Mouse (Mus musculus): Measurements from ENCODE around the gene Abcc8. TPM values are rescaled to one million over a fixed set of nuclear protein-coding genes. Genes with fewer than 3 reads are reported as not detected.

The Abcc8 gene
- 13.8 and 15.7 TPM in 2 replicates for polyA plus RNA-seq (2012; rRNA removed)

GRCm38 (mm10) chr7:46179431-46180275, at the start of gene Abcc8:
Gene Abcc8, minus strand, starts transcription at chr7:46180033.

GRCm38 (mm10) chr7:46100563-46100962, 79.3 kb downstream of the Abcc8 start, which contains the start of gene Kcnj11:
Gene Kcnj11, minus strand, starts transcription at chr7:46100764.

Other genes starting within 250 kb of the Abcc8 start
- gene Abcc6, start 149.7 kb downstream of the Abcc8 start, polyA plus RNA-seq (2012; rRNA removed), result 1.2 and 1.3 TPM in 2 replicates
- 41.8 and 44.8 TPM in 2 replicates for gene Nomo1, start 146.3 kb downstream of the Abcc8 start, polyA plus RNA-seq (2012; rRNA removed)
- gene Kcnj11, start 79.3 kb downstream of the Abcc8 start, polyA plus RNA-seq (2012; rRNA removed), result 12.6 and 18.7 TPM in 2 replicates
- gene Ush1c, start 58.5 kb upstream of the Abcc8 start, polyA plus RNA-seq (2012; rRNA removed), result 0.91 and 1.3 TPM in 2 replicates
- gene Otog, start 61.0 kb upstream of the Abcc8 start, polyA plus RNA-seq (2012; rRNA removed), result 0.09 and 0.21 TPM in 2 replicates
- gene Myod1, start 196.4 kb upstream of the Abcc8 start, polyA plus RNA-seq (2012; rRNA removed), result 0.10 and 1.2 TPM in 2 replicates
- gene Kcnc1, start 216.5 kb upstream of the Abcc8 start, polyA plus RNA-seq (2012; rRNA removed), result 19.3 and 21.5 TPM in 2 replicates

Measured in central nervous system, embryonic 18 days (tissue).